Mouse (Mus musculus) kidney, postnatal 36 days (tissue): ENCODE results near the gene Ntrk3.

Experiments
- DNase-seq, 2 experiments: peaks; one replicate each; pipeline ENCODE4 v3.0.0; 2021 to 2022; ENCODE audit warnings: mixed read lengths in 2 of 2

Gene Ntrk3

GRCm38 (mm10) chr7:78326185-78326584 is 411.6 kb downstream of the Ntrk3 start:
- no peak for DNase-seq

DNA sequence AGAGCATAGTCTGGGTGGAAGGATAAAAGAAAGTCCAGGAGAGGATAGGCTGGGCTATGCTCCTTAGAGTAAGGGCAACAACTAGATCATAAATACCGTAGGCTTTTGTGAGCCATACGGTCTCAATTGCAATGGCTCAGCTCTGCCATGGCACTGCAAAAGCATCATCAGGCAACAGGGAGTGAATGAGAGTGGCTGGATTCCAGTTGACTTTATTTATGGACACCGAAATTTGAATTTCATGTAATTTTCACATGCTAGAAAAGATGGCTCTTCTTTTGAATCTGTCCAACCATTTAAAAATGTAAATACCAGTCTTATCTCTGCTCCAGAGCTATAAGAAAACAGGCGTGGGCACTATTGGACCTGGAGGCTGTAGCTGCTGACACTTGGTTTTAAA is 419.2 kb downstream of the Ntrk3 start:
- no peak for DNase-seq

- DNase-seq: no peak
Observed at GRCm38 (mm10) chr7:78305770-78306169, 432.0 kb downstream of the Ntrk3 start.

GRCm38 (mm10) chr7:78305029-78305428 is 432.8 kb downstream of the Ntrk3 start:
- no peak for DNase-seq

GRCm38 (mm10) chr7:78297290-78297689 is 440.5 kb downstream of the Ntrk3 start:
- DNase-seq: no peak

DNA sequence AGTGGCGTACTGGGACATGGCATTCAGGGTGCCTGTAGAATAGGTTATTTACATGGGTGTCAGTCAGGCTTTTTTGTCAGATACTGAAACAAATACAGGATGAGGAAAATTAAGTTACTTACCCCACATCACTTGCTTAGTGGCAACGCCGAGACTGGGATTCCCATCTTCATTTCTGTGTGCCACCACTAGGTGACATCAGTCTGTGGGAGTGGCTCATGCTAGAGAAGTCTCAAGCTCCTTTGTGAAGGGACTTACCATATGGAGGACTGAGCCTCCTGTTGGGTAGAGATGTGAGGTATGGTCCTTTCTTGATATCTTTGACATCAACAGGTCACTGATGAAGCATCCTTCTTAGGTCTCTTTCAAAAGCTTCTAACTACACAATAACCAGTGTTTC is 443.5 kb downstream of the Ntrk3 start:
- no peak for DNase-seq

- no peak for DNase-seq
Observed at GRCm38 (mm10) chr7:78290186-78290585, 447.6 kb downstream of the Ntrk3 start.

DNA sequence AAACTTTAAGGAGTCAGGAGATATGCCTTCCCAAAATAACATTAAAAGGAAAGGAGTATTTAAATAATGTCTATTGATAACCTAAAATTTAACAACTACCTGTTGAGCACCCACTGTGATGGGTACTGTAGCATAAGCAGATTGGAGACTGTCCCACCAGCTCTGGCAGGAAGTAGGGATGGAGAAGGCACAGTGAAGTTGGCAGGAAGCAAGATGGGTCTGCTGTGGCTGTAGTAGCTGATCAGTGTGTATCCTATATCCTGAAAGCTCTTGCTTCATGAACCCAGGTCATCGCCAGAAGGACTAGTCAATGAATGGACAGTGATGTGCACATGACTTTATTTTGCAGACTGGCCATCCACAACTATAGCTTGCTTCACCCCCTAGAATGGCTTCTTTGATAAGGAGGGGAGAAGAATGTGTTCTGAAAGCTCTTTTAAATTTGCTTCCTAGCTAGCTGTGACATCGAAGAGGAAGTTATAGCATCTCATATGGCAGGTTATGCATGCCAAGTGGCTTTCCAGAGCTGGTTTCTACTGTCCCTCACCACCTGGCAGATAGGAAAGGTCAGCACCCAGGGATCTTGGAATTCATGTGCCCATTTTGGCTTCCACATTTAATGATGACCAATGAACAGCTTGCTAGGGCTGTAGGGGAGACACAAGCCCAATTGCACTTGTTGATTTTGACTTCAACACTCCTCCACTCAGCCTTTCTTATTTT is 451.1 kb downstream of the Ntrk3 start:
- DNase-seq: no peak

DNA sequence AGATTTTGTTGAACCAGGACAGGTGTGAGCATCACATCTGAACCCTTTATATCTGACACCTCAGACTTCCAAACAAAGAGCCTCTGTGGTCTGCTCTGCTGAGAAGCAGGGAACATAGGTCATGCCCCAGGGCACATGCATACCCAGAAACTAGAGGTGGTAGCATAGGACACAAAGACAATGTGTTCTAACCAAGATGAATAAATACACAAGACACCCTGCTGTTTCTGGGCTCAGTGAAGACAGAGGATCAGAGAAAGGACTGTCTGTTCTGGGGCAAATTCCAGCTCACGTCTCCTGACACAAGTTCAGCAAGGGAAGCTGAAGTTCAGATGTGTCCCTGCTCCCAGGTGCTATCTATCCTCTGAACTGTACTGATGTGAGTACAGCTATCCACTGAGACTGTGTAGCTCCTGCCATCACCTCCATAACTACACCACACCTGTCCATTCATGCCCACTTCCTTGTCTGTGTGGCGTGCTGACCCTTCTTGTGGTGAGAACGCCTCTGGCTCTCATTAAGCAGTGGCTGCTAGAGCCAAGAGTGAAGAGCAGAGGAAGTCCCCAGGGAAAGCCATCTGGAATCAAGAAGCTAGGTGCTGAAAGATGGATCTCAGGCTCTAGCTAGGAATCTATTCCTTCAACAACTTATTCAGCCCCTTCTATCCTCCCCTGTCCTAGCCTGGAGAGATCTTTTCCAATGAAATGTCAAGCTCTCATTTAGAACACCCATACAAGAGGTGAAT is 468.1 kb downstream of the Ntrk3 start:
- DNase-seq: no peak

GRCm38 (mm10) chr7:78267461-78268007 is 470.3 kb downstream of the Ntrk3 start:
- DNase-seq: no peak

- no peak for DNase-seq
Observed at GRCm38 (mm10) chr7:78264432-78265002, 473.3 kb downstream of the Ntrk3 start.

- no peak for DNase-seq
Observed at GRCm38 (mm10) chr7:78261420-78262125, 476.2 kb downstream of the Ntrk3 start.

GRCm38 (mm10) chr7:78258151-78258550 is 479.7 kb downstream of the Ntrk3 start:
- no peak for DNase-seq

GRCm38 (mm10) chr7:78253777-78254385 is 483.9 kb downstream of the Ntrk3 start:
- no peak for DNase-seq

DNA sequence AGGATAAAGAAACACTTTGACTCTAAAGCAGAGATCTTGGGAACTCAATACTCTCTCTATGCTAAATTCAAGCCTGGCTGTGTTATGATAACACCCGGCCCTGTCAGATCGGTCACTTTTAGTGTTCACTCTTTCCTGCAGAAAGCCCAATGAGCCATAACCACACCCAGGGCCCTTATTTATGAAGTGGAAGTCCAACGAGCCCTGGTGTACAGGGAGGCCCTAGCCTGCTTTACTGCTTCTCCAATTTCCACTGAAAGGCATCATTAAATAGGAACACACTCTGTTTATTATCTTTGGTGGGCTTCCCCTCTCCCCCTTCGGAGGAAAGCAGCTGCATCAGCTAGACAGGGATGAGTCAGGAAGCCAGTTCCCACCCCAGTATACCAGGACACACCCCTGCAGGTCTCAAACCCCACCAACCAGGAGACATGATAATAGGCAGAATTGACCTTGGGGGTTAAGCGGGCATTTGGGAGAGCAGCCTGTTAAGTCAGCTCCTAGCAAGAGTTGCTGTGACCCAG is 489.6 kb downstream of the Ntrk3 start:
- no peak for DNase-seq

DNA sequence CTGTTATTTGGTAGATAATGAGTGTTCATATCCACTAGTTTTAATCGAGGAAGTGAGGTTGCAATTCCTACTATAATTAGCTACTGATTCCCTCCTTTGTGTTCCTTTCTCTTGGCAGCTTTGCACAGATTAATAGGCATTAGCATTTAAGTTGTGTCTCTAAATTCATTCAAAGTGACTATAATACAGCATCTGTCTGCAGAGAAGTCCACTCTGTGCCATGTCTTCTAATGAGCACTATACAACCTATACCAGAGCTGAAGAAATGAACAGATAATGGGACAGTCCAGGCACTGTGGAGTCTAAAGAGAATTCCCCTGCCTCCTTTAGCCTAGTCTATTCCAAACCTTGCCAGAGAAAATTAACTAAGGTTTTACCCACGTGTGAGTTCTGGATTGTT is 498.8 kb downstream of the Ntrk3 start:
- no peak for DNase-seq

DNA sequence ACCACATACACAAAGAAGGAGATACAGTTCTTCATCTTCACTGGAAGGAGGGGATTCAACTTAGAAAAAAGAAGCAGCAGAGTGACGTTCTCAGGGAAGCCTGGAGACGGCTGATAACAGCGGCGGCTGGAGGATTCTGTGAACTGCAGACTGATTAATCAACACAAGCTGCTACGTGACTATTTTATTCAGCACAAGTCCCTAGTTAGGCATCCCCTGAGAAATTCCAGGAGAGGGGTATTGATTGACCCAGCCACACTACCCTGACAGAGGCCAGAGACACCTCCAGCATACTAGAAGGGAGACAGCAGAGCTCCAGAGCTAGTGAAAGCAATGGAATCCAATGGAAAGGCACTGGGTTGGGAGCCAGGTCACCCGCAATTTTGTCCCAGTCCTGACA is 516.1 kb downstream of the Ntrk3 start:
- no peak for DNase-seq

- DNase-seq: no peak
Observed at GRCm38 (mm10) chr7:78220949-78221348, 516.9 kb downstream of the Ntrk3 start.

GRCm38 (mm10) chr7:78190931-78191653 is 546.7 kb downstream of the Ntrk3 start:
- peak in 1 of 2 experiments; percentile 2 for DNase-seq

DNA sequence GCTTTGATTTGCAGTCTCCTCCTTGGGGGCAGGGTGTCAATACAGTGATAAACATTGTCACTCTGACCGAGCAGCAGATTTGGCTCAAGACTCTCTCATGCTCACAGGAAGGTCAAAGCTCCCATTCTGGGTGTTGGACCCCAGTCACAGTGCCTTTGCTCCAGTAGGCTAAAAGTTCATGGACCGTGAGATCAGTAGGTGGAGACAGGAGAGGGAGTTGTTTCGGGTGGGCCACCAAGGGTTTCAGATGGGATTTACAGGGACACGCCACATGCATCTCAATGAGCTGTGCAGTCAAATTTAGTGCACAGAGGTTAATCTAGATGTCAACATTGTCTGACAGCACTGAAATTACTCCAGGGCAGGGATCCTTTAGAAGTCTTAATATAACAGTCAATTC is 552.2 kb downstream of the Ntrk3 start:
- no peak for DNase-seq

DNA sequence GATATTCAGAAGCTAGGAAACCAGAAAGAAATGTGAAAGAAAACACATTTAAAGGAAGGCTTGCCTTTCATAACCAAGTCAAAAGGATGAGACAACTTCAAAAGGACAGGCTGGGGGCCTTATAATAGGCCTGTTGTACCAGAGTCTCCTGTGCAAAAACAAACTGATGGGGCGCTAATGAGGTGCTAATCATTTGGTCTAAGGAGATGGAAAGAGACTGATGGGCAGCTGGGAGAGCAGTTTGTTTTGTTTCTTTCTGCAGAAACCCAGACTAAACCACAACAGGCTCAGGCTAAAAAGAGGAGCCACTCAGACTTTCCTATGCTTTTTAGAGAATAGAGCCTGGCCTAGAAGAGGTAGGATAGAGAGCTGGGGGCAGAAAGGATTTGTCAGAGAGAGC is 554.4 kb downstream of the Ntrk3 start:
- no peak for DNase-seq
